Comparison of ENCODE assay signal across 26 mouse cellular contexts in genomic region chr16:11430520-11430919, GRCm38 (mm10).
"Had no signal": no experiment of that assay in that cellular context is flagged by ENCODE, and none has a peak within 500 bp of the region (broad histone marks: within the 10 kb centered on the region; RNA-seq: fewer than 3 reads in every experiment).

No protein-coding gene starts in this region.

- ATAC-seq: forebrain, postnatal 0 days; hindbrain, embryonic 16.5 days; inflammation-experienced regulatory T-cells, adult 6 months; intestine, embryonic 15.5 days; intestine, postnatal 0 days had no signal

- H3K27me3 ChIP-seq: hindbrain, embryonic 12.5 days; intestine, embryonic 15.5 days; limb, embryonic 12.5 days; liver, embryonic 13.5 days had no signal

- H3K36me3 ChIP-seq: hindbrain, embryonic 10.5 days; intestine, embryonic 15.5 days; limb, embryonic 10.5 days; limb, embryonic 12.5 days; liver, embryonic 13.5 days had no signal

- H3K4me1 ChIP-seq: hindbrain, embryonic 10.5 days; hindbrain, embryonic 12.5 days; intestine, embryonic 15.5 days; limb, embryonic 10.5 days had no signal

- H3K9ac ChIP-seq: forebrain, postnatal 0 days; hindbrain, embryonic 12.5 days; hindbrain, embryonic 14.5 days; intestine, embryonic 15.5 days; limb, embryonic 12.5 days; liver, embryonic 13.5 days had no signal

- DNase-seq: forebrain, postnatal 0 days; gastrocnemius, postnatal 14 days; gastrocnemius, postnatal 36 days; heart, adult 11 months; heart, adult 2 months; heart, postnatal 10 days; heart, postnatal 4 days; kidney, adult 18-20 months; kidney, adult 8-10 months; kidney, postnatal 10 days; kidney, postnatal 25 days; kidney, postnatal 4 days; liver; liver, embryonic 13.5 days had no signal

- H3K9me3 ChIP-seq: hindbrain, embryonic 10.5 days; hindbrain, embryonic 12.5 days; intestine, embryonic 15.5 days; limb, embryonic 10.5 days; limb, embryonic 12.5 days; liver, embryonic 13.5 days had no signal

- H3K27ac ChIP-seq: heart, adult 2 months; hindbrain, embryonic 10.5 days; hindbrain, embryonic 12.5 days; hindbrain, embryonic 14.5 days; intestine, embryonic 15.5 days; left cerebral cortex, adult 2 months; limb, embryonic 10.5 days; limb, embryonic 12.5 days; liver, embryonic 13.5 days had no signal

- H3K4me2 ChIP-seq: heart, embryonic 11.5 days; hindbrain, embryonic 12.5 days; hindbrain, embryonic 14.5 days; intestine, embryonic 15.5 days; limb, embryonic 12.5 days; liver, embryonic 11.5 days; liver, embryonic 13.5 days had no signal

- H3K4me3 ChIP-seq: heart, adult 2 months; hindbrain, embryonic 10.5 days; hindbrain, embryonic 12.5 days; intestine, embryonic 15.5 days; left cerebral cortex, adult 2 months; limb, embryonic 10.5 days; limb, embryonic 12.5 days; liver, embryonic 13.5 days had no signal
